Mouse (Mus musculus) Muller cell, postnatal 12 days (primary cell): ENCODE data around the gene Psd4.

Experiments used
- DNase-seq: peaks from one replicate; pipeline ENCODE4 v3.0.0-alpha.2; 2015; ENCODE audit errors: inconsistent ontology term

The Psd4 gene

GRCm38 (mm10) chr2:24386158-24386963, 19.0 kb downstream of the Psd4 start:
- no peak for DNase-seq

GRCm38 (mm10) chr2:24386964-24387320, 19.6 kb downstream of the Psd4 start:
- no peak for DNase-seq

- no peak for DNase-seq
Observed at GRCm38 (mm10) chr2:24387361-24388283, 20.2 kb downstream of the Psd4 start.

GRCm38 (mm10) chr2:24393251-24393650, 25.9 kb downstream of the Psd4 start:
- DNase-seq, result no peak

GRCm38 (mm10) chr2:24397115-24397514, 29.7 kb downstream of the Psd4 start:
- peak; percentile 18 for DNase-seq

- no peak for DNase-seq
Observed at GRCm38 (mm10) chr2:24400711-24401110, 33.3 kb downstream of the Psd4 start.

GRCm38 (mm10) chr2:24405345-24406012, 38.1 kb downstream of the Psd4 start:
- DNase-seq, result peak; percentile 65

- DNase-seq, result peak; percentile 92
Observed at GRCm38 (mm10) chr2:24407701-24408485, 40.5 kb downstream of the Psd4 start.

- DNase-seq, result peak; percentile 59
Observed at GRCm38 (mm10) chr2:24409166-24409565, 41.8 kb downstream of the Psd4 start.

GRCm38 (mm10) chr2:24413172-24413571, 45.8 kb downstream of the Psd4 start:
- no peak for DNase-seq

- DNase-seq, result no peak
Observed at GRCm38 (mm10) chr2:24413677-24414076, 46.3 kb downstream of the Psd4 start.

- peak; percentile 13 for DNase-seq
Observed at GRCm38 (mm10) chr2:24416668-24417067, 49.3 kb downstream of the Psd4 start.

GRCm38 (mm10) chr2:24417106-24417505, 49.7 kb downstream of the Psd4 start:
- DNase-seq, result no peak

- no peak for DNase-seq
Observed at GRCm38 (mm10) chr2:24417564-24417963, 50.2 kb downstream of the Psd4 start.

GRCm38 (mm10) chr2:24421211-24421863, 54.0 kb downstream of the Psd4 start:
- no peak for DNase-seq

GRCm38 (mm10) chr2:24422815-24423214, 55.4 kb downstream of the Psd4 start:
- no peak for DNase-seq

- DNase-seq, result no peak
Observed at GRCm38 (mm10) chr2:24425630-24426029, 58.2 kb downstream of the Psd4 start.

- peak; percentile 61 for DNase-seq
Observed at GRCm38 (mm10) chr2:24427866-24428675, 60.7 kb downstream of the Psd4 start.

GRCm38 (mm10) chr2:24429806-24430205, 62.4 kb downstream of the Psd4 start:
- DNase-seq, result no peak

- DNase-seq, result no peak
Observed at GRCm38 (mm10) chr2:24434670-24435069, 67.3 kb downstream of the Psd4 start.
